Mouse (Mus musculus) central nervous system, embryonic 14 days (tissue): ENCODE data around the gene Cdh3. TPM values are rescaled to one million over a fixed set of nuclear protein-coding genes. Genes with fewer than 3 reads are reported as not detected.

Experiments used
- polyA plus RNA-seq: library from polyadenylated mRNA; depleted of rRNA; stranded (reverse); fragments of >200 nt; gene quantifications from 2 replicates; pipeline ENCODE4 v1.2.3, GENCODE M21; 2012; rRNA removed

Cdh3 gene
- 3.2 and 7.5 TPM in 2 replicates for polyA plus RNA-seq

GRCm38 (mm10) chr8:106510365-106510975 is at the start of gene Cdh3:
Cdh3 (plus strand) TSS chr8:106510891.

GRCm38 (mm10) chr8:106500018-106500685 is 10.5 kb upstream of the Cdh3 start, which contains the start of gene 6030452D12Rik:
6030452D12Rik (plus strand) TSS chr8:106500522.

GRCm38 (mm10) chr8:106573168-106573567 is 62.5 kb downstream of the Cdh3 start, which contains the start of gene Gm10073:
Gm10073 (minus strand) TSS chr8:106573461.

GRCm38 (mm10) chr8:106603131-106603819 is 92.6 kb downstream of the Cdh3 start, which contains the start of gene Cdh1:
Cdh1 (plus strand) TSS chr8:106603351.

Other genes starting within 250 kb of the Cdh3 start
- 29.5 and 31.8 TPM in 2 replicates for gene Smpd3, start 172.9 kb upstream of the Cdh3 start, polyA plus RNA-seq
- 33.6 and 35.8 TPM in 2 replicates for gene Zfp90, start 95.6 kb upstream of the Cdh3 start, polyA plus RNA-seq
- gene 6030452D12Rik, start 10.4 kb upstream of the Cdh3 start, polyA plus RNA-seq: not detected in 2 replicates
- gene Gm10073, start 62.6 kb downstream of the Cdh3 start, polyA plus RNA-seq: 12.8 and 19.9 TPM in 2 replicates
- gene Cdh1, start 92.5 kb downstream of the Cdh3 start, polyA plus RNA-seq: 2.4 and 7.2 TPM in 2 replicates
- gene Tango6, start 172.2 kb downstream of the Cdh3 start, polyA plus RNA-seq: 4.3 and 4.5 TPM in 2 replicates